Mouse (Mus musculus) left cerebral cortex, adult 6 months (tissue): Measurements from ENCODE around the gene Grb14. TPM values are rescaled to one million over a fixed set of nuclear protein-coding genes. Genes with fewer than 3 reads are reported as not detected.

Experiments
- long read RNA-seq, 2 experiments: library from polyadenylated mRNA; unstranded; transcript quantifications; one replicate each; pipeline ENCODE4 v2.0.0; 2019 to 2020
- polyA plus RNA-seq: library from polyadenylated mRNA; unstranded; fragments of <200 nt; fragmentation: Nextera tagmentation; gene quantifications from 2 replicates; pipeline ENCODE4 v1.2.3, GENCODE M21; 2021

Gene Grb14
- polyA plus RNA-seq, result 34.0 and 51.3 TPM in 2 replicates
- long read RNA-seq, experiment 1, transcript Grb14-201 (14 exons, 1,986 nt), result major isoform, 69 of 88 reads
- long read RNA-seq, experiment 1, partial matches to known transcripts, result 5 of 88 reads
- long read RNA-seq, experiment 1, other reads (novel, unspliced or antisense), result 13 of 88 reads
- long read RNA-seq, experiment 2, transcript Grb14-201 (14 exons, 1,986 nt), result major isoform, 21 of 58 reads
- long read RNA-seq, experiment 2, partial matches to known transcripts, result 26 of 58 reads
- long read RNA-seq, experiment 2, other reads (novel, unspliced or antisense), result 10 of 58 reads

GRCm38 (mm10) chr2:65024887-65025286 lies at the start of gene Grb14:
Grb14 (minus strand) TSS chr2:65024987.

Other genes with a start within 250 kb of the Grb14 start
- gene Cobll1, start 214.4 kb upstream of the Grb14 start, polyA plus RNA-seq, result 1.1 and 3.1 TPM in 2 replicates